Mouse (Mus musculus) heart, postnatal 25 days (tissue): ENCODE measurements at regions not wholly inside any gene's neighbourhood (a gene's known extent, or its start where the extent isn't known, plus 50 kb on each side); places are given as distances from the start of the nearest gene placed in this dataset.

Source experiments
- DNase-seq: peaks from one replicate; pipeline ENCODE4 v3.0.0; 2022; ENCODE audit warnings: low spot score
- intact Hi-C: fragments of 180-260 bp; cut with DNase I; formaldehyde crosslinking; loops from one replicate; pipeline ENCODE4 v1.15.1; 2025

GRCm38 (mm10) chr2:101476862-101477261 is 147.7 kb upstream of the Rag2 start:
- intact Hi-C loops = no loop called here
- DNase-seq = no peak

- no peak for DNase-seq
- intact Hi-C loops = no loop called here
Observed at GRCm38 (mm10) chr2:101490207-101490606, 134.3 kb upstream of the Rag2 start.

GRCm38 (mm10) chr2:101491762-101492161 is 132.8 kb upstream of the Rag2 start:
- DNase-seq = no peak
- intact Hi-C loops = no loop called here

GRCm38 (mm10) chr2:101508116-101508515 is 116.4 kb upstream of the Rag2 start:
- intact Hi-C loops = no loop called here
- no peak for DNase-seq
